Mouse (Mus musculus) T-helper 17 cell (primary cell): ENCODE data around the gene Nol12.

Experiments
- in situ Hi-C, 2 experiments: fragments of 300-600 bp; cut with MboI, MseI; formaldehyde crosslinking; loops; 1 replicate in 1 of 2; 2 replicates in 1 of 2; pipeline ENCODE4 v1.15.1; 2025; ENCODE audit warnings: high pct_unique_total_duplicates in 2 of 2

Gene Nol12

GRCm38 (mm10) chr15:78934784-78935320 lies at the start of gene Nol12:
Gene Nol12, plus strand, starts transcription at chr15:78934933.
- in situ Hi-C loops = loop anchor here in 1 of 2 experiments (25.0 kb wide), 1 partner anchor 973 kb away; the partner anchor contains the start of genes Eif3d and Foxred2

GRCm38 (mm10) chr15:78889401-78889853 lies 45.3 kb upstream of the Nol12 start:
- in situ Hi-C loops = no loop called here

GRCm38 (mm10) chr15:78892440-78892839 lies 42.3 kb upstream of the Nol12 start:
- in situ Hi-C loops = loop anchor here in 1 of 2 experiments (10.0 kb wide), 1 partner anchor 942 kb away; the partner anchor contains the start of genes Cbx6 and Npcd

GRCm38 (mm10) chr15:78894726-78895125 lies 40.0 kb upstream of the Nol12 start:
- in situ Hi-C loops = loop anchor here in 1 of 2 experiments (10.0 kb wide), 1 partner anchor 940 kb away; the partner anchor contains the start of genes Cbx6 and Npcd

- in situ Hi-C loops = loop anchor here in 1 of 2 experiments (10.0 kb wide), 1 partner anchor 939 kb away; the partner anchor contains the start of genes Cbx6 and Npcd
Measured at GRCm38 (mm10) chr15:78895741-78896140, 39.0 kb upstream of the Nol12 start.

GRCm38 (mm10) chr15:78896149-78896548 lies 38.6 kb upstream of the Nol12 start:
- in situ Hi-C loops = loop anchor here in 1 of 2 experiments (10.0 kb wide), 1 partner anchor 939 kb away; the partner anchor contains the start of genes Cbx6 and Npcd

GRCm38 (mm10) chr15:78897488-78897887 lies 37.2 kb upstream of the Nol12 start:
- in situ Hi-C loops = loop anchor here in 1 of 2 experiments (10.0 kb wide), 1 partner anchor 937 kb away; the partner anchor contains the start of genes Cbx6 and Npcd

GRCm38 (mm10) chr15:78898507-78899001 lies 36.2 kb upstream of the Nol12 start:
- in situ Hi-C loops = loop anchor here in 1 of 2 experiments (10.0 kb wide), 1 partner anchor 936 kb away; the partner anchor contains the start of genes Cbx6 and Npcd

- in situ Hi-C loops = loop anchor here in 1 of 2 experiments (10.0 kb wide), 1 partner anchor 935 kb away; the partner anchor contains the start of genes Cbx6 and Npcd
Measured at GRCm38 (mm10) chr15:78899409-78899739, 35.4 kb upstream of the Nol12 start, which contains the start of gene Gm49510. Gene Gm49510, plus strand, starts transcription at chr15:78899667.

GRCm38 (mm10) chr15:78899740-78900584 lies 34.8 kb upstream of the Nol12 start, which contains the start of gene Sh3bp1:
Gene Sh3bp1, plus strand, starts transcription at chr15:78899768.
- in situ Hi-C loops = loop anchor here in 1 of 2 experiments (10.0 kb wide), 1 partner anchor 935 kb away; the partner anchor contains the start of genes Cbx6 and Npcd

- in situ Hi-C loops = no loop called here
Measured at GRCm38 (mm10) chr15:78900585-78901421, 33.9 kb upstream of the Nol12 start.

GRCm38 (mm10) chr15:78901422-78901789 lies 33.3 kb upstream of the Nol12 start:
- in situ Hi-C loops = no loop called here

GRCm38 (mm10) chr15:78903243-78903642 lies 31.5 kb upstream of the Nol12 start:
- in situ Hi-C loops = no loop called here

- in situ Hi-C loops = no loop called here
Measured at GRCm38 (mm10) chr15:78908399-78908798, 26.3 kb upstream of the Nol12 start.

- in situ Hi-C loops = no loop called here
Measured at GRCm38 (mm10) chr15:78908982-78909381, 25.8 kb upstream of the Nol12 start.

- in situ Hi-C loops = no loop called here
Measured at GRCm38 (mm10) chr15:78912040-78912439, 22.7 kb upstream of the Nol12 start.

GRCm38 (mm10) chr15:78913632-78914090 lies 21.1 kb upstream of the Nol12 start, which contains the start of gene Pdxp:
Gene Pdxp, plus strand, starts transcription at chr15:78913919.
- in situ Hi-C loops = no loop called here

- in situ Hi-C loops = no loop called here
Measured at GRCm38 (mm10) chr15:78914091-78914822, 20.5 kb upstream of the Nol12 start.

GRCm38 (mm10) chr15:78914823-78915659 lies 19.7 kb upstream of the Nol12 start:
- in situ Hi-C loops = no loop called here
